Mouse (Mus musculus) MEL (cell line): ENCODE results near the gene Smap2. TPM values are rescaled to one million over a fixed set of nuclear protein-coding genes. Genes with fewer than 3 reads are reported as not detected.

Experiments used
- DNase-seq: peaks from one replicate; pipeline ENCODE4 v3.0.0; 2011; ENCODE audit warnings: low read depth, low spot score
- H3K27ac ChIP-seq: 2 replicates; pipeline ENCODE4 v1.5.1; 2012; ENCODE audit warnings: low read depth, mild to moderate bottlenecking, control low read depth, low read length, moderate library complexity; ENCODE audit not compliant: control insufficient read depth
- H3K27me3 ChIP-seq, 2 experiments: fragments of 150-350 bp in 1 of 2; sonication (generic) in 1 of 2; 2 replicates each; pipeline ENCODE4 v1.6.1; 2012; ENCODE audit warnings: low read length in 2 of 2, mild to moderate bottlenecking in 2 of 2, improper control_type of control experiment in 1 of 2, moderate library complexity in 1 of 2; ENCODE audit not compliant: insufficient read depth in 2 of 2, control insufficient read depth in 1 of 2
- H3K36me3 ChIP-seq, 2 experiments: 2 replicates each; pipeline ENCODE4 v1.6.1; 2012 to 2014; ENCODE audit warnings: low read length in 2 of 2, improper control_type of control experiment in 1 of 2, inconsistent platforms in 1 of 2, mild to moderate bottlenecking in 1 of 2; ENCODE audit not compliant: insufficient read depth in 2 of 2, control insufficient read depth in 1 of 2
- H3K4me1 ChIP-seq, 2 experiments: fragments of 150-350 bp in 1 of 2; sonication (generic) in 1 of 2; 2 replicates each; pipeline ENCODE4 v1.6.1; 2012; ENCODE audit warnings: low read length in 2 of 2, improper control_type of control experiment in 1 of 2, mild to moderate bottlenecking in 1 of 2; ENCODE audit not compliant: insufficient read depth in 2 of 2, control insufficient read depth in 1 of 2
- H3K4me3 ChIP-seq, 2 experiments: fragments of 150-350 bp in 1 of 2; sonication (generic) in 1 of 2; 2 replicates each; pipeline ENCODE4 v1.5.1; 2012; ENCODE audit warnings: low read depth in 2 of 2, low read length in 2 of 2, mild to moderate bottlenecking in 2 of 2, moderate library complexity in 2 of 2, control low read depth in 1 of 2, improper control_type of control experiment in 1 of 2; ENCODE audit not compliant: control insufficient read depth in 1 of 2, insufficient read depth in 1 of 2
- H3K79me2 ChIP-seq: 2 replicates; pipeline ENCODE4 v1.6.1; 2012; ENCODE audit warnings: mild to moderate bottlenecking, low read length, moderate library complexity; ENCODE audit not compliant: control insufficient read depth, poor library complexity, insufficient read depth
- H3K9ac ChIP-seq: 2 replicates; pipeline ENCODE4 v1.6.1; 2012; ENCODE audit warnings: low read depth, mild to moderate bottlenecking, control low read depth, low read length, moderate library complexity; ENCODE audit not compliant: control insufficient read depth, poor library complexity, severe bottlenecking
- H3K9me3 ChIP-seq: fragments of 150-350 bp; sonication (generic); replicated peaks from 2 replicates; pipeline ENCODE4 v1.6.1; 2012; ENCODE audit warnings: mild to moderate bottlenecking, low read length, improper control_type of control experiment, moderate library complexity; ENCODE audit not compliant: insufficient read depth
- BHLHE40 ChIP-seq: IDR thresholded peaks from 2 replicates; pipeline ENCODE4 v1.6.1; 2012; ENCODE audit warnings: low read depth, mild to moderate bottlenecking, inconsistent platforms, low read length, improper control_type of control experiment, borderline replicate concordance
- CHD1 ChIP-seq: IDR thresholded peaks from 2 replicates; pipeline ENCODE4 v1.6.1; 2012; ENCODE audit warnings: low read depth, mild to moderate bottlenecking, inconsistent platforms, low read length, improper control_type of control experiment
- CTCF ChIP-seq, 3 experiments: IDR thresholded peaks in 2 of 3; conservative IDR thresholded peaks in 1 of 3; 2 replicates each; pipeline ENCODE4 v1.5.1; 2011 to 2012; ENCODE audit warnings: low read length in 3 of 3, low read depth in 2 of 3, mild to moderate bottlenecking in 2 of 3, improper control_type of control experiment in 1 of 3, inconsistent platforms in 1 of 3, mixed read lengths in 1 of 3, moderate library complexity in 1 of 3; ENCODE audit not compliant: control insufficient read depth in 1 of 3, insufficient read depth in 1 of 3, poor library complexity in 1 of 3, severe bottlenecking in 1 of 3
- ELF1 ChIP-seq: IDR thresholded peaks from 2 replicates; pipeline ENCODE4 v1.6.1; 2014; ENCODE audit warnings: low read depth, mild to moderate bottlenecking, inconsistent platforms, low read length, improper control_type of control experiment, moderate library complexity
- EP300 ChIP-seq, 2 experiments: IDR thresholded peaks; 2 replicates each; pipeline ENCODE4 v1.6.1; 2011; ENCODE audit warnings: improper control_type of control experiment in 2 of 2, low read length in 2 of 2, low read depth in 1 of 2, mild to moderate bottlenecking in 1 of 2
- GATA1 ChIP-seq: IDR thresholded peaks from 2 replicates; pipeline ENCODE4 v1.6.1; 2011; ENCODE audit warnings: low read depth, low read length, improper control_type of control experiment
- HCFC1 ChIP-seq: IDR thresholded peaks from 2 replicates; pipeline ENCODE4 v1.6.1; 2012; ENCODE audit warnings: low read depth, mild to moderate bottlenecking, inconsistent platforms, low read length, improper control_type of control experiment, moderate library complexity
- JUND ChIP-seq: IDR thresholded peaks from 2 replicates; pipeline ENCODE4 v1.6.1; 2011; ENCODE audit warnings: low read depth, mild to moderate bottlenecking, improper control_type of control experiment, low read length
- MAFK ChIP-seq: IDR thresholded peaks from 2 replicates; pipeline ENCODE4 v1.6.1; 2011; ENCODE audit warnings: low read depth, mild to moderate bottlenecking, low read length, improper control_type of control experiment, borderline replicate concordance
- MAX ChIP-seq: IDR thresholded peaks from 2 replicates; pipeline ENCODE4 v1.6.1; 2011; ENCODE audit warnings: low read length, improper control_type of control experiment
- MAZ ChIP-seq: IDR thresholded peaks from 2 replicates; pipeline ENCODE4 v1.6.1; 2012; ENCODE audit warnings: low read depth, mild to moderate bottlenecking, inconsistent platforms, low read length, improper control_type of control experiment
- MXI1 ChIP-seq: IDR thresholded peaks from 2 replicates; pipeline ENCODE4 v1.6.1; 2011; ENCODE audit warnings: mild to moderate bottlenecking, low read depth, low read length, improper control_type of control experiment
- MYB ChIP-seq: IDR thresholded peaks from 2 replicates; pipeline ENCODE4 v1.6.1; 2011; ENCODE audit warnings: mild to moderate bottlenecking, low read depth, low read length, improper control_type of control experiment
- MYC ChIP-seq: IDR thresholded peaks from 2 replicates; pipeline ENCODE4 v1.6.1; 2011; ENCODE audit warnings: low read depth, mild to moderate bottlenecking, low read length, improper control_type of control experiment, moderate library complexity
- NELFE ChIP-seq: IDR thresholded peaks from 2 replicates; pipeline ENCODE4 v1.6.1; 2011; ENCODE audit warnings: low read depth, low read length, improper control_type of control experiment
- POLR2AphosphoS5 ChIP-seq: IDR thresholded peaks from 2 replicates; pipeline ENCODE4 v1.6.1; 2012; ENCODE audit warnings: low read depth, borderline replicate concordance, mild to moderate bottlenecking, inconsistent platforms, low read length, moderate library complexity, mixed read lengths
- RAD21 ChIP-seq: IDR thresholded peaks from 2 replicates; pipeline ENCODE4 v1.6.1; 2011; ENCODE audit warnings: mild to moderate bottlenecking, low read depth, low read length, improper control_type of control experiment
- SIN3A ChIP-seq: IDR thresholded peaks from 2 replicates; pipeline ENCODE4 v1.6.1; 2012; ENCODE audit warnings: low read length, improper control_type of control experiment, inconsistent platforms
- SMC3 ChIP-seq: IDR thresholded peaks from 2 replicates; pipeline ENCODE4 v1.6.1; 2011; ENCODE audit warnings: low read depth, low read length, improper control_type of control experiment
- TBP ChIP-seq: IDR thresholded peaks from 2 replicates; pipeline ENCODE4 v1.8.0; 2011; ENCODE audit warnings: low read depth, low read length, improper control_type of control experiment
- USF1 ChIP-seq: IDR thresholded peaks from 2 replicates; pipeline ENCODE4 v1.6.1; 2014; ENCODE audit warnings: low read depth, mild to moderate bottlenecking, inconsistent platforms, low read length, improper control_type of control experiment, moderate library complexity
- USF2 ChIP-seq, 2 experiments: IDR thresholded peaks; 2 replicates each; pipeline ENCODE4 v1.6.1; 2011 to 2012; ENCODE audit warnings: improper control_type of control experiment in 2 of 2, low read length in 2 of 2, borderline replicate concordance in 1 of 2, inconsistent platforms in 1 of 2, low read depth in 1 of 2, mild to moderate bottlenecking in 1 of 2; ENCODE audit not compliant: insufficient read depth in 1 of 2
- ZC3H11A ChIP-seq: IDR thresholded peaks from 2 replicates; pipeline ENCODE4 v1.6.1; 2012; ENCODE audit warnings: low read depth, mild to moderate bottlenecking, inconsistent platforms, low read length, improper control_type of control experiment
- ZNF384 ChIP-seq: IDR thresholded peaks from 2 replicates; pipeline ENCODE4 v1.6.1; 2012; ENCODE audit warnings: low read depth, mild to moderate bottlenecking, inconsistent platforms, low read length, improper control_type of control experiment
- polyA plus RNA-seq, 2 experiments: library from polyadenylated mRNA; stranded (reverse) in 1 of 2; unstranded in 1 of 2; fragments of >175 nt in 1 of 2; fragments of >200 nt in 1 of 2; gene quantifications; 2 replicates each; pipeline versions ENCODE4 v1.2.1 to v1.2.4; 2012; ENCODE audit warnings: low replicate concordance in 2 of 2, low read depth in 1 of 2; ENCODE audit not compliant: insufficient read length in 2 of 2, insufficient read depth in 1 of 2, missing spikeins in 1 of 2
- total RNA-seq: library from RNA; depleted of rRNA; stranded (reverse); fragments of 300-350 nt; gene quantifications from 2 replicates; pipeline ENCODE4 v1.2.3, GENCODE M21; 2012

Smap2 gene
- total and polyA plus RNA-seq, 3 experiments = 36.5 to 118 (median 83.5) TPM

DNA sequence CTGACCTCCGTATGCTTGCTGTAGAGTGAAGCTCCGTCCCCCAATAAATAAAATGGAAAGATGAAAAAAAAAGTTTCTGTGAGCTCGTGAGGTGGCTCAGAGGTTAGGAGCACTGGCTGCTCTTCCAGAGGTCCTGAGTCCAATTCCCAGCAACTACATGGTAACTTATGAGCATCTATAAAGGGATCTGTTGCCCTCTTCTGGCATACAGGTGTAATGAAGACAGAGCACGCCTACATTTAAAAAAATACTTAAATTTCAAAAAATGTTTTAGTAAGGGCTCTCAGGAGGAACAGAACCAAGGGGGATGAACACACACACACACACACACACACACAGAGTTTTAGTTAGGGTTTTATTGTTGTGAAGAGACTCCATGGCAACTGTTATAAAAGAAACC is 14.4 kb upstream of the Smap2 start (continued):
- no peak for TF ChIP-seq USF2 (IDR thresholded peaks at IDR 0.05; ENCODE audit: borderline replicate concordance in 1 of 2, insufficient read depth in 1 of 2, low read depth in 1 of 2, low read length in 2 of 2)
- TF ChIP-seq, all 39 proteins: peak for 5

DNA sequence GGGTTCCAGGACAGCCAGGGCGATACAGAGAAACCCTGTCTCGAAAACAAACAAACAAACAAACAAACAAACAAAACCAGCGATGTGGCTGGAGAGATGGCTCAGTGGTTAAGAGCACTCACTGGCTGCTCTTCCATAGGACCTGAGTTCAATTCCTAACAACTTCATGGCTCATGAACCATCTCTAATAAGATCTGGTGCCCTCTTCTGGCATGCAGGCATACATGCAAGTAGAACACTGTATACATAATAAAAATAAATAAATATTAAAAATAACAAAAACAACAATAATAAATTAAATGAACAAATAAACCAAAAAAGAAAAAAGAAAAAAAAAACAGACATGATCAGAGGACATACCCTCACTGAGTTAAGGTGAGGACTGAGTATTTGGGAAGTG is 12.6 kb upstream of the Smap2 start:
- peak; percentile 44 for DNase-seq
- Histone ChIP-seq H3K36me3 (peaks cover 0 to 3% of the 10 kb centered on the region in 2 experiments; a peak in 1 of 4 replicates), H3K9ac (no peak overlapping the region), H3K79me2 (no peaks in the 10 kb centered on the region), H3K9me3 (no peaks in the 10 kb centered on the region), H3K27me3 (no peaks in the 10 kb centered on the region), H3K4me3 (no peak overlapping the region), H3K4me1 (0 out of 4 replicates have a peak, but pooled peaks cover 0 to 2% of the 10 kb centered on the region in 2 experiments), H3K27ac (no peak overlapping the region)
- TF ChIP-seq RAD21 (peak; percentile 33), MAZ (no peak), ZC3H11A (peak; percentile 37; the same call in 1 of the 2 replicates), CTCF (IDR thresholded peaks at IDR 0.05 in 2 of 3, conservative IDR thresholded peaks at IDR 0.05 in 1 of 3; ENCODE audit: control insufficient read depth in 1 of 3, insufficient read depth in 1 of 3, low read depth in 2 of 3, low read length in 3 of 3, poor library complexity in 1 of 3, severe bottlenecking in 1 of 3) (peak in 2 of 3 experiments; percentile 16 to 42; a peak in 2 of 6 replicates), SMC3 (peak; percentile 45)

DNA sequence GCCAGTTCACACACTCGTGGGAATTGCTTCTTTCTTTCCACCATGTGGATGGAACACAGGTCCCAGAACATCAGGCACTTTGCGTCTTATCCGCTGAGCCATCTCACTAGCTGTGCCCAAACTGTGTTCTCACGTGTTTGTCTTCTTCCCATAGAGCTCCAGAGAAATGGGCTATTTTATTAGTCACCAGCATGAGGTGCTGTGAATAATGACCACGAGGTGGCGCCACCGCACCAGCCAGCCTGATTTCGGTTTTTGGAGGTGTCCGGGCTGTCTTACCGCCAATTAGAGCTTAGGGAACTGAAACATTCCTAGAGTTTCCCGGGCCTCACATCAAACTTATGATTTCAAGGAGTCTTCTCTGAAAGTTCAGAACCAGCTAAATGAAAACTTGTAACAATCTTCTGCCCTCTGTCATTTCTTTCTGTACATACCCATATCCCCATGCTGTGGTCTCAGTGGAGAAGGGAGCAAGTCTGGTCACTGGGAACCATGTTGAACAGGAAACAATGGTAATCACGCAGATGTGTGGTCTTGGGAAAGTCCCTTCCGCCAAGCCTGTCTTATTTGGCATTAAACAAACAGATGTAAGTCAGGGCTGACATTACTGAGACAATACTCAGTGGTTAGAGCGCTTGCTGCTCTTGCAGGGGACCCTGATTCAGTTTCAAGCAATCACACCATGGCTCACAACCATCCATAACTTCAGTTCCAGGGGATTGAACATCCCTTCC is 11.8 kb upstream of the Smap2 start:
- peak overlapping the region; percentile 21 to 32; a peak in 3 of 4 replicates for H3K4me3 ChIP-seq
- peaks cover 0 to 3% of the 10 kb centered on the region in 2 experiments; a peak in 1 of 4 replicates for H3K36me3 ChIP-seq
- TF ChIP-seq ZNF384 = no peak
- TF ChIP-seq MAX = peak; percentile 70
- peak; percentile 84 for TF ChIP-seq SMC3
- 0 out of 2 replicates have a peak, but pooled peaks have one; percentile 16 for TF ChIP-seq HCFC1
- TF ChIP-seq JUND = no peak
- no peak for TF ChIP-seq POLR2AphosphoS5
- TF ChIP-seq USF1 = no peak
- peak; percentile 71; the same call in 1 of the 2 replicates for TF ChIP-seq BHLHE40
- TF ChIP-seq ELF1 = no peak
- peak; percentile 84 to 96 (median 96) for TF ChIP-seq CTCF (IDR thresholded peaks at IDR 0.05 in 2 of 3, conservative IDR thresholded peaks at IDR 0.05 in 1 of 3; ENCODE audit: control insufficient read depth in 1 of 3, insufficient read depth in 1 of 3, low read depth in 2 of 3, low read length in 3 of 3, poor library complexity in 1 of 3, severe bottlenecking in 1 of 3)
- no peak for TF ChIP-seq CHD1
- no peak for TF ChIP-seq MAFK
- TF ChIP-seq GATA1 = no peak
- peak; percentile 69; the same call in 1 of the 2 replicates for TF ChIP-seq SIN3A
- no peak for TF ChIP-seq MYB
- TF ChIP-seq MYC = peak; percentile 72
- no peak for TF ChIP-seq EP300 (IDR thresholded peaks at IDR 0.05; ENCODE audit: low read depth in 1 of 2, low read length in 2 of 2)
- TF ChIP-seq ZC3H11A = peak; percentile 69
- peak; percentile 78 for TF ChIP-seq RAD21
- TF ChIP-seq USF2 (IDR thresholded peaks at IDR 0.05; ENCODE audit: borderline replicate concordance in 1 of 2, insufficient read depth in 1 of 2, low read depth in 1 of 2, low read length in 2 of 2) = no peak
- no peak for TF ChIP-seq NELFE
- TF ChIP-seq MAZ = 0 out of 2 replicates have a peak, but pooled peaks have one; percentile 25
- TF ChIP-seq MXI1 = peak; percentile 68
- no peak for TF ChIP-seq TBP
- H3K79me2 ChIP-seq = no peaks in the 10 kb centered on the region
- H3K4me1 ChIP-seq = 0 out of 4 replicates have a peak, but pooled peaks cover 0 to 2% of the 10 kb centered on the region in 2 experiments
- H3K27me3 ChIP-seq = no peaks in the 10 kb centered on the region
- H3K9me3 ChIP-seq = no peaks in the 10 kb centered on the region
- no peak overlapping the region for H3K27ac ChIP-seq
- H3K9ac ChIP-seq = 0 out of 2 replicates have a peak overlapping the region, but pooled peaks have one; percentile 23
- peak; percentile 86 for DNase-seq
